Mouse (Mus musculus): ENCODE data around the gene Fam120a. TPM values are rescaled to one million over a fixed set of nuclear protein-coding genes. Genes with fewer than 3 reads are reported as not detected.

Fam120a gene
- total RNA-seq, 2 experiments from 2014 or later, result 112 to 113 TPM

- DNase-seq (ENCODE audit: low spot score in 2 of 2), result peak in 1 of 2 experiments; percentile 57
Measured at GRCm38 (mm10) chr13:48919756-48920415, 47.9 kb downstream of the Fam120a start.

- no peak for DNase-seq (ENCODE audit: low spot score in 2 of 2)
Measured at GRCm38 (mm10) chr13:48917113-48917599, 50.7 kb downstream of the Fam120a start.

GRCm38 (mm10) chr13:48913680-48914079 lies 54.1 kb downstream of the Fam120a start:
- peak in 1 of 2 experiments; percentile 32 for DNase-seq (ENCODE audit: low spot score in 2 of 2)

DNA sequence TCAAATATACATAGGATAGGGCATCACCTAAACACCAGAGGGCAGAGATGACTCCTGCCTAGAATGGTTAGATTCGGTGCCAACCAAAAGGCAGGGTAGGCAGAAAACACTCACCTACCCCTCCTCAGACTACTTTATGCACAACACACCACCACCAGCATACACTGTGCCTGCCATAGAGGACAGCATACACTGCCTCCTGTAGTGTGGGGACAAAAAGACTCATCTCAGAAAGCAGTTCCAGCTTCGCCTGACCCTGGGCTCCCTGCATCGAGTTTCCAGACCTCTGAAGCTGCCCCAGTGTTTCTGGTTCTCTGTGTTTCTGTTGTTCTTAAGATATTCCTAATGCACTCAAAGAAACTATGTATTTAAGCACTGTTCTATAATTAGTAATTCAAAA lies 54.7 kb downstream of the Fam120a start:
- no peak for DNase-seq (ENCODE audit: low spot score in 2 of 2)

DNA sequence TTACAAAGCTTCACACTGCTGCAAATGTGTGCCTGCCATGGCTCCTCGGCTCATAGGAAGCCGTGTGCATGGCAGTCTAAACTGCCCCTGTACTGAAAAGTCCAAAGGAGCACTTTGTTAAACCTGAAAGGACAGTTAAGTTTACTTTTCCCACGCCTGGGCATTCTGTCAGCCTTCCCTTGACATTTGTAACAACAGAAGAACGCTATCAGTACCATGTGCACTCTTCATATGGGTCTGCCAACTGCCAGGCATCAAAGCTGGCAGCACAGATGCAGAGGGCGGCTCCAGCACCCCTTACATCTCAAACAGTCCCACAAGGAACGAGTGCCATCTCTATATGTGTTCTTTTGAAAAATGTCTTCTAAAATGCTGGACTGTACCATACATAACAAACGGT lies 56.4 kb downstream of the Fam120a start:
- DNase-seq (ENCODE audit: low spot score in 2 of 2), result peak in 1 of 2 experiments; percentile 59

- no peak for DNase-seq (ENCODE audit: low spot score in 2 of 2)
Measured at GRCm38 (mm10) chr13:48905458-48905857, 62.4 kb downstream of the Fam120a start.

DNA sequence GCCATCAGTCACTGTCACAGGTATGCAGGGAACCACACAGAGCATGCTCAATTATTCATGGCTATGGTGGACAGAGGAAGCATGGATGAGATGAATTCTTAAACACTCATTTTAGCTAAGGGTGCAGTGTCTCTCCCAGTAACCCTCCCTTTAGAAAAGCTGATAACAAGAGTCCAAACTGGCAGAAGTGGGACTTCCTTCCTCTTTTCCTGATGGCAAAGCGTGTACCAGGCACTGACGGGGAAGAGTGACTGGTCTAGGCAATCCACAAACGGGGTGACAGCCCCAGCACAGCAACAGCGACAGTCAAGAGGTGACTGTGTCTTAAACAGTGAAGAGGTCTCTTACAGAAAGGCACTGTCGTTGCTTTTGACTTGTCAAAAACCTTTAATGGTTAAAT lies 72.4 kb downstream of the Fam120a start:
- DNase-seq (ENCODE audit: low spot score in 2 of 2), result no peak

DNA sequence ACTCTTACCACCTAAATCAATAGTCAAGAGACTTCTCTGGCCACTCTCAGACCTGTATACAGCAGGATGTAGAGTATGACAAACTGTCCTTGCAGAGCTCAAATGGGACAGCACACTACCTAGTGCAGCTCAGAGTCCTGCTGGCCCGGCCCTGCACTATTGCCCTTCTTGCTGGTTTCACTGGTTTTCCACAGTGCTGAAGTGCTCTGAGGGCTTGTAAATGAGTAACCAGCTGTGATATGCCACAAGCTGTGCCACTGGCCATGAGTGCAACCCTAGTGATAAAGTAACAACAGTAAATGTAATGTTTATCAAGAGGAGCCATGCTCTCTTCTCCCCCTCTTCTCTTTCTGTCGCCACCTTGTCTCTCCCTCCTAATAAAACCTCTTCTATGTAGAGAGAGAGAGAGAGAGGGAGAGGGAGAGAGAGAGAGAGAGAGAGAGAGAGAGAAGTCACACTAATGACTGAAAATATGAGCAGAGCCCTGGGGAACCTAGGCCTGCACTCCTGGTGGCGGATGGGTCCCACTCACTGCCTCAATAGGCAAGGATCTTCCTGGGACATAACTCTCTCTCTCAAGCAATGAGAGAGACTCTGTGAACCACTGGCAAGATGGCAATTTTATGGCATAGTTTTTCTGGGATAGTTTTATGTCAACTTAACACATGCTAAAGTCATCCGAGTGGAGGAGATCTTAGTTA lies 77.4 kb downstream of the Fam120a start:
- DNase-seq (ENCODE audit: low spot score in 2 of 2), result no peak

- peak; percentile 96 to 99 for DNase-seq (ENCODE audit: low spot score in 2 of 2)
Measured at GRCm38 (mm10) chr13:48878534-48878933, 89.3 kb downstream of the Fam120a start.

DNA sequence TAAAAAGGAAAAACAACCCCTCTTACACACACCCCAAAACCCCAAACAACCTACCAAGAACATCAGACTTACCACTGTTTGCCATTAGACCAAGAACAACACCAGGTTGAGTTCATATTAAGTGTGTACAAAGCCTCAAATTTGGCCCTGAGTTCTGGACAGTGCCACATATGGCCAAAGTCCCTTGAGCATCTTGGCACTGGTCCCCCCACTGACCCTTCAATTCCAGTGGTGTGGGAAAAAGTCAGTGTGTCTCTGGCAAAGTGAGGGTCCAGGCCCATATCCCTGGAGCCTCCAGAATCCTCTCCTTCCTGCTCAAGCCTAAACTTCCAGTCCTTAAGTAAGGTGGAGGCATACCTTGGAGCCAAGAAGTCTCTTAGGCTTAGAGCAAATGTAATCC lies 90.0 kb downstream of the Fam120a start:
- DNase-seq (ENCODE audit: low spot score in 2 of 2), result no peak

- no peak for DNase-seq (ENCODE audit: low spot score in 2 of 2)
Measured at GRCm38 (mm10) chr13:48872726-48873125, 95.1 kb downstream of the Fam120a start.

GRCm38 (mm10) chr13:48871887-48872606 lies 95.8 kb downstream of the Fam120a start:
- DNase-seq (ENCODE audit: low spot score in 2 of 2), result no peak

- DNase-seq (ENCODE audit: low spot score in 2 of 2), result no peak
Measured at GRCm38 (mm10) chr13:48870771-48871731, 96.8 kb downstream of the Fam120a start, which contains the start of gene Phf2. Gene Phf2, minus strand, starts transcription at chr13:48871119.

DNA sequence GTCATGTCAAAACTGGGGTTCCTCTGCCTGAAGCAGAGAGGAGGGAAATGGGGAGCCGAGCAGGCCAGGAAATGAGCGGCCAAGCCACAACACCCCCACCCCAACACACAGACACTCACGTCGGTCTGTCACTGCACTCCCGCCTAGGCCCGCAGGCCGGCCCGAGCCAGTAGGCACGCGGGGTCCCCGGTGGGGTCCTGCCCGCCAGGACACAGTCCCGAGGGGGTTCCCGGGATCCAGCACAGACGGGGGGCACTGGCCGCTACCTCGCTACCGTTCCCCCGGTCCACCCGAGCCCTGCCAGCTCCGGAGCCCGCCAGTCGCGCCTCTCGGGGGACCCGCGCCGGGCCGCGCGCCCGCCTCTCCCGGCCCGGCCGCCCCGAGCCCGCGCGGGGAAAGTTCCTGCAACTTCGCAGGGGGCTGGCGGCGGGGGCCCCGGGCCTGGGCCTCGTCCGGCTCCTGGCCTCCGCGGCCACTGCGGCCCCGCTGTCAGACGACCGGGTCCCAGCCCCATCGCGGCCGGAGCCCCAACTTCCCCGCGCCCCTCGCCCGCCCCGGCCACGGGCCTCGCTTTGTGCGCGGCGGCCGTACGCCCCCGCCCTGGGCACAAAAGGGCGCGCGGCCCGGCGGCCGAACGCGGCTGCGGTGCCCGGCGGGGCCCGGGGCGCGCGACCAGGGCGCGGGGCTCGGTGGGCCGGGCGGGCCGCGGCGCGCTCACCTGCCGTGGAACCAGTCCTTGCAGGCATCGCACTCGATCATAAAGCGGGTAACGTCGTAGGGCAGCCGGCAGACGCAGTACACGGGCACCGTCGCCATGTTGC lies 97.7 kb downstream of the Fam120a start:
- DNase-seq (ENCODE audit: low spot score in 2 of 2), result no peak

DNA sequence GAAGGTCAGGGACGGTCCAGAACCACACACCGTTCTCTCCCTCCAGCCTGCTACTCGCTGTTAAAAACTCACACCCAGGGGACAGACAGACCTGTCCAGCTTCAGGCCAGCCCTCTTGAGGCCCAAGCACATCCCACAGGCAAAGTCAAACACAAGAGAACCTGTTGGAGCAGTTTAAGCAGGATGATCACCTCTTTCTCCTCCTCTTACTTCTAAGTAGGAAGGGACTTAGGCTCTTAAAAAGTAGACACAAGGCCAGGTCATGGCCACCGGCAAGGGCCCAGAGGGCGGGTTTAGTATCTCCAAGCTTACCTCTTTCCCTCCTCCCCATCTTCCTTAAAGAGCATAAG lies 98.2 kb downstream of the Fam120a start:
- no peak for DNase-seq (ENCODE audit: low spot score in 2 of 2)

GRCm38 (mm10) chr13:48869088-48869487 lies 98.7 kb downstream of the Fam120a start:
- DNase-seq (ENCODE audit: low spot score in 2 of 2), result no peak

- no peak for DNase-seq (ENCODE audit: low spot score in 2 of 2)
Measured at GRCm38 (mm10) chr13:48864673-48865356, 103.0 kb downstream of the Fam120a start.

DNA sequence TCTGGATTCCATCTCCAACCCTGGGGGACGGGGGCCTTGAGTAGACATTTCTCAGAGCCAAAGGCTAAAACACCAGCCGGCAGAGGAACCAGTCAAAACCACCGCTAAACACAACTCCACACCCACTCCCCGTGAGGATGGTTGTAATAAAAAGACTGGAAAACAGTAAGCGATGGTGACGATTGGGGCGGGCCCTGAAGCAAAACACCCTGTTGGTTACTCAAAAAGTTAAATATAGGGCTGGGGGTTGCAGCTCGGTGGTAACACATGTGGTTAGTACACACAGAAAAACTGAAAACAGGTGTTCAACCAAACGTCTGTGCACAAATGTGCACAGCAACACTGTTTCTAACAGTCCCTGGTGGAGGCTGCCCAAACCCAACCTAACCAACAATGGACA lies 104.3 kb downstream of the Fam120a start:
- no peak for DNase-seq (ENCODE audit: low spot score in 2 of 2)

GRCm38 (mm10) chr13:48861913-48862312 lies 105.9 kb downstream of the Fam120a start:
- no peak for DNase-seq (ENCODE audit: low spot score in 2 of 2)

All from layer of hippocampus, adult 18-20 months (tissue).